Mouse (Mus musculus) T-cell, adult 66 days (primary cell): ENCODE data around the gene Tmem81. TPM values are rescaled to one million over a fixed set of nuclear protein-coding genes. Genes with fewer than 3 reads are reported as not detected.

Source experiments
- total RNA-seq, 2 experiments: library from RNA; stranded (reverse); gene quantifications; 3 replicates in 1 of 2; 4 replicates in 1 of 2; pipeline ENCODE4 v1.2.4; 2023

The Tmem81 gene
- total RNA-seq, result 10 to 100 TPM; 13.5 to 18.3 TPM

DNA sequence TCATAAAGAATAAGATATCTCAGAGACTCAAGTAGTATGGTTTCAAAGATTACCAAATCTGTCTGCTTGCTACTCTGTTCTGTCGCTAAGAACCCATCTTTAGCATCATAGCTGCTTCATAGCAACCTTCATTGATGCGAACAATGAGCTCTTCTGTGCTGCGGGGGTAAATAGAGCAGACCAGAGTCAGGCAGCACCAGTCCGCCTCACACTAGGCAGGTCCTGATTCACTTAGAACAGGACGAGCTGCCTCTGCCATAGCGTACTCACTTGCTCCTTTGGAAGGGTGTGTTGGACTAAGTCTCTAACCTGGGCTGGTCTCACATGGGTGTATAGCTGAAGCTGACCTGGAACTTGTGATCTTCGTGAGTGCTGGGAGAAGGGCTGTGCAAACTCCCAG lies at the start of gene Tmem81:
TSS of gene Tmem81 (plus strand) at position 173 of the 400 bp plus-strand sequence.

DNA sequence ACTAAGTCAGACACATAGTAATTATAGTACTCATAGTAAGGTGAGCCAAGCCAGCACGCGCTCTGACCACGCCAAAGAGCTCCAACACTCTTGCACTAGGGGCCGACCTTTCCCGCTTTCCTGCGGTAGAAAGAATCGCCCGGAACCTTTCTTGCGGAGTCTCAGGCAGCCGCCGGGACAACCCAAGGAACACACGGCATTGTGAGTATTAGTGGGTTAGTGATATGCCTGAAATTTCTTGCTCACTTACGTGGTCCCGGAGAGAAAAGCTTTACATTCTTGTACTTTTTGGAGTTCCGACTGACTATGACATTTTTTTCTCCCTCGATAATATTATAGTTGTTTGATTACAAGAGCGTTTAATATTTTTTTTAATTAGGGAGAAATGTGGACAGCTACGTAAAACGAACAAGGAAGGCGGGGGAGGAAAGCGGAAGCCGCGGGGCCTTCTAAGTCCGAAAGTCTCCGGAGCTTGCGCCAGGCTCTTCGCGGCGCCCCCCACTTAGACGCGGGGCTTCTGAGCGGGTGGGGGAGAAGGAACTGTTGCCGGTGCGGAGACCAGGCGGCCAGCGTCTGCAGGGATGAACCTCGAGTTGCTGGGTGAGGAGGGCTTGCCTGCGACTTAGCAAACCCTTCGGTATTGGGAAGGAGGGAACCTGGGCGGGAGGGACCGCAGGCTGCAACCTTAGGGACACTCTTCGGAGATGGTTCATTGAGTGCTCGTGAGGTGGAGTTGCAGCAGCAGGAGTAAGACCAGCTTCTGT lies 28.9 kb upstream of the Tmem81 start, which contains the start of gene Rbbp5:
TSS of gene Rbbp5 (plus strand) at position 438 of the 764 bp plus-strand sequence.

GRCm38 (mm10) chr1:132542762-132543306 lies 36.8 kb downstream of the Tmem81 start, which contains the start of gene Cntn2:
Gene Cntn2 (minus strand): TSS chr1:132543256.

Other genes starting within 250 kb of the Tmem81 start
- gene Klhdc8a, start 207.6 kb upstream of the Tmem81 start, total RNA-seq, result not detected
- 10 to 100 TPM in 1 of 2 experiments, 1 to 10 TPM in 1; 9.9 to 13.9 TPM for gene Nuak2, start 190.1 kb upstream of the Tmem81 start, total RNA-seq
- under 1 TPM; 0.27 to 0.47 TPM for gene Tmcc2, start 114.9 kb upstream of the Tmem81 start, total RNA-seq
- gene Dstyk, start 88.7 kb upstream of the Tmem81 start, total RNA-seq, result 10 to 100 TPM; 19.9 to 20.0 TPM
- gene Rbbp5, start 28.9 kb upstream of the Tmem81 start, total RNA-seq, result 10 to 100 TPM; 50.7 to 63.7 TPM
- not detected for gene Cntn2, start 37.0 kb downstream of the Tmem81 start, total RNA-seq
- under 1 TPM in 1 of 2 experiments, not detected in 1; 0.29 TPM for gene Nfasc, start 235.6 kb downstream of the Tmem81 start, total RNA-seq